Mouse (Mus musculus): ENCODE results near the gene Bspry. TPM values are rescaled to one million over a fixed set of nuclear protein-coding genes. Genes with fewer than 3 reads are reported as not detected.

Bspry gene
- 2.9 and 3.3 TPM in 2 replicates for polyA plus RNA-seq (2016; fragmentation: Nextera tagmentation; extraction: Ambion mirVana)

GRCm38 (mm10) chr4:62479937-62480708 lies at the start of gene Bspry:
Gene Bspry (plus strand): TSS chr4:62480053.
- no peaks in the 10 kb centered on the region for H3K9me3 ChIP-seq
- H3K27me3 ChIP-seq = peaks cover 27% of the 10 kb centered on the region
- no peak within 1 kb of the TSS for H3K9ac ChIP-seq
- peaks cover 11% of the 10 kb centered on the region for H3K4me1 ChIP-seq
- no peaks in the 10 kb centered on the region for H3K36me3 ChIP-seq
- H3K4me2 ChIP-seq (replicated peaks) = peak within 1 kb of the TSS; percentile 88
- peak within 1 kb of the TSS; percentile 44 for H3K4me3 ChIP-seq
- H3K27ac ChIP-seq = no peak within 1 kb of the TSS
- peak; percentile 42; the same call in 1 of the 2 replicates for ATAC-seq (ENCODE audit: insufficient number of reproducible peaks, insufficient read depth, low FRiP score, low TSS enrichment)
- 3% methylated on average over 71 of the region's 71 CpGs for WGBS

- no peak overlapping the region for H3K27ac ChIP-seq
- ATAC-seq (ENCODE audit: insufficient number of reproducible peaks, insufficient read depth, low FRiP score, low TSS enrichment) = no peak
- 0 out of 2 replicates have a peak, but pooled peaks cover 1% of the 10 kb centered on the region for H3K36me3 ChIP-seq
- H3K4me1 ChIP-seq = no peaks in the 10 kb centered on the region
- no peaks in the 10 kb centered on the region for H3K9me3 ChIP-seq
- H3K9ac ChIP-seq = no peak overlapping the region
- no peak overlapping the region for H3K4me3 ChIP-seq
- H3K4me2 ChIP-seq (replicated peaks) = no peak overlapping the region
- H3K27me3 ChIP-seq = no peaks in the 10 kb centered on the region
Measured at GRCm38 (mm10) chr4:62430678-62431077, 49.2 kb upstream of the Bspry start.

GRCm38 (mm10) chr4:62431522-62431921 lies 48.3 kb upstream of the Bspry start:
- Histone ChIP-seq H3K4me2 (replicated peaks) (no peak overlapping the region), H3K36me3 (no peaks in the 10 kb centered on the region), H3K9me3 (no peaks in the 10 kb centered on the region), H3K4me3 (no peak overlapping the region), H3K27ac (no peak overlapping the region), H3K27me3 (no peaks in the 10 kb centered on the region), H3K4me1 (no peaks in the 10 kb centered on the region), H3K9ac (no peak overlapping the region)
- no peak for ATAC-seq (ENCODE audit: insufficient number of reproducible peaks, insufficient read depth, low FRiP score, low TSS enrichment)
- 84% methylated on average over 4 of the region's 4 CpGs for WGBS

GRCm38 (mm10) chr4:62433939-62434870 lies 45.6 kb upstream of the Bspry start:
- ATAC-seq (ENCODE audit: insufficient number of reproducible peaks, insufficient read depth, low FRiP score, low TSS enrichment) = no peak
- Histone ChIP-seq H3K4me3 (no peak overlapping the region), H3K27me3 (no peaks in the 10 kb centered on the region), H3K4me2 (replicated peaks) (no peak overlapping the region), H3K9me3 (no peaks in the 10 kb centered on the region), H3K27ac (no peak overlapping the region), H3K36me3 (no peaks in the 10 kb centered on the region), H3K4me1 (no peaks in the 10 kb centered on the region), H3K9ac (no peak overlapping the region)
- WGBS = 74% methylated on average over 7 of the region's 7 CpGs

- Histone ChIP-seq H3K27ac (no peak within 1 kb of the TSS), H3K27me3 (no peaks in the 10 kb centered on the region), H3K36me3 (no peaks in the 10 kb centered on the region), H3K4me1 (no peaks in the 10 kb centered on the region), H3K4me3 (no peak within 1 kb of the TSS), H3K9ac (no peak within 1 kb of the TSS), H3K4me2 (replicated peaks) (no peak within 1 kb of the TSS), H3K9me3 (no peaks in the 10 kb centered on the region)
- no peak for ATAC-seq (ENCODE audit: insufficient number of reproducible peaks, insufficient read depth, low FRiP score, low TSS enrichment)
- 79% methylated on average over 6 of the region's 6 CpGs for WGBS
Measured at GRCm38 (mm10) chr4:62435081-62435480, 44.8 kb upstream of the Bspry start, which contains the start of gene Rnf183. Gene Rnf183 (minus strand): TSS chr4:62435252.

- Histone ChIP-seq H3K36me3 (no peaks in the 10 kb centered on the region), H3K4me2 (replicated peaks) (no peak overlapping the region), H3K9ac (no peak overlapping the region), H3K27me3 (no peaks in the 10 kb centered on the region), H3K9me3 (no peaks in the 10 kb centered on the region), H3K4me1 (no peaks in the 10 kb centered on the region), H3K4me3 (no peak overlapping the region), H3K27ac (no peak overlapping the region)
- 85% methylated on average over 3 of the region's 3 CpGs for whole genome bisulfite sequencing
- ATAC-seq (ENCODE audit: insufficient number of reproducible peaks, insufficient read depth, low FRiP score, low TSS enrichment) = no peak
Measured at GRCm38 (mm10) chr4:62437256-62437778, 42.5 kb upstream of the Bspry start.

- Histone ChIP-seq H3K4me3 (no peak overlapping the region), H3K9ac (no peak overlapping the region), H3K4me1 (no peaks in the 10 kb centered on the region), H3K27me3 (no peaks in the 10 kb centered on the region), H3K4me2 (replicated peaks) (no peak overlapping the region), H3K36me3 (no peaks in the 10 kb centered on the region), H3K27ac (no peak overlapping the region), H3K9me3 (no peaks in the 10 kb centered on the region)
- WGBS = 84% methylated on average over 7 of the region's 7 CpGs
- ATAC-seq (ENCODE audit: insufficient number of reproducible peaks, insufficient read depth, low FRiP score, low TSS enrichment) = no peak
Measured at GRCm38 (mm10) chr4:62437871-62438270, 42.0 kb upstream of the Bspry start.

GRCm38 (mm10) chr4:62439793-62440192 lies 40.1 kb upstream of the Bspry start:
- no peaks in the 10 kb centered on the region for H3K4me1 ChIP-seq
- WGBS = 58% methylated on average over 4 of the region's 4 CpGs
- no peak for ATAC-seq (ENCODE audit: insufficient number of reproducible peaks, insufficient read depth, low FRiP score, low TSS enrichment)
- H3K4me3 ChIP-seq = no peak overlapping the region
- H3K9ac ChIP-seq = no peak overlapping the region
- H3K36me3 ChIP-seq = no peaks in the 10 kb centered on the region
- no peaks in the 10 kb centered on the region for H3K27me3 ChIP-seq
- no peaks in the 10 kb centered on the region for H3K9me3 ChIP-seq
- H3K27ac ChIP-seq = no peak overlapping the region
- no peak overlapping the region for H3K4me2 ChIP-seq (replicated peaks)

- Histone ChIP-seq H3K36me3 (no peaks in the 10 kb centered on the region), H3K4me3 (no peak overlapping the region), H3K9ac (no peak overlapping the region), H3K27ac (no peak overlapping the region), H3K27me3 (no peaks in the 10 kb centered on the region), H3K4me1 (no peaks in the 10 kb centered on the region), H3K4me2 (replicated peaks) (no peak overlapping the region), H3K9me3 (no peaks in the 10 kb centered on the region)
- no peak for ATAC-seq (ENCODE audit: insufficient number of reproducible peaks, insufficient read depth, low FRiP score, low TSS enrichment)
- 76% methylated on average over 4 of the region's 4 CpGs for WGBS
Measured at GRCm38 (mm10) chr4:62440544-62440943, 39.3 kb upstream of the Bspry start.

- Histone ChIP-seq H3K4me2 (replicated peaks) (no peak overlapping the region), H3K4me3 (no peak overlapping the region), H3K9ac (no peak overlapping the region), H3K27ac (no peak overlapping the region), H3K36me3 (no peaks in the 10 kb centered on the region), H3K4me1 (no peaks in the 10 kb centered on the region), H3K9me3 (no peaks in the 10 kb centered on the region), H3K27me3 (no peaks in the 10 kb centered on the region)
- no peak for ATAC-seq (ENCODE audit: insufficient number of reproducible peaks, insufficient read depth, low FRiP score, low TSS enrichment)
- WGBS = 70% methylated on average over 4 of the region's 4 CpGs
Measured at GRCm38 (mm10) chr4:62440986-62441385, 38.9 kb upstream of the Bspry start.

GRCm38 (mm10) chr4:62454995-62455394 lies 24.9 kb upstream of the Bspry start:
- Histone ChIP-seq H3K4me3 (no peak overlapping the region), H3K9me3 (no peaks in the 10 kb centered on the region), H3K27me3 (no peaks in the 10 kb centered on the region), H3K36me3 (no peaks in the 10 kb centered on the region), H3K4me2 (replicated peaks) (no peak overlapping the region), H3K9ac (no peak overlapping the region), H3K4me1 (no peaks in the 10 kb centered on the region), H3K27ac (no peak overlapping the region)
- ATAC-seq (ENCODE audit: insufficient number of reproducible peaks, insufficient read depth, low FRiP score, low TSS enrichment) = 0 out of 2 replicates have a peak, but pooled peaks have one; percentile 50
- 55% methylated on average over 5 of the region's 5 CpGs for WGBS

All from embryonic facial prominence, embryonic 12.5 days (tissue).